Mouse (Mus musculus): Measurements from ENCODE around the gene Chm. TPM values are rescaled to one million over a fixed set of nuclear protein-coding genes. Genes with fewer than 3 reads are reported as not detected.

Chm gene
- polyA plus RNA-seq, 1 experiment from 2014 or later: 17.3 TPM

MicroRNA genes within 50 kb of the gene (microRNA counts, 519-probe panel; counts per million panel counts)
- 2,727 counts per million, percentile 67 among the panel's probes with 10 or more counts for microRNA mmu-miR-361

Small RNAs within 50 kb of the gene (microRNA-seq; reads per million reads assigned to microRNA genes)
- gene Mir361: 3,954 reads per million, percentile 88 among the genes with 10 or more reads in this experiment

Other genes starting within 250 kb of the Chm start
- gene Dach2, start 112.0 kb upstream of the Chm start, polyA plus RNA-seq (2016; fragmentation: Nextera tagmentation; extraction: Ambion mirVana): 14.8 and 20.0 TPM in 2 replicates